Mouse (Mus musculus): ENCODE measurements around the gene Cacna2d1.

Cacna2d1 gene

GRCm38 (mm10) chr5:16414693-16415092 is 480.2 kb downstream of the Cacna2d1 start:
- DNase-seq (ENCODE audit: low read depth, low spot score), result no peak

- no peak for DNase-seq (ENCODE audit: low read depth, low spot score)
These were observed 483.5 kb downstream of the Cacna2d1 start for GRCm38 (mm10) chr5:16417996-16418395.

- DNase-seq (ENCODE audit: low read depth, low spot score), result no peak
These were observed 484.0 kb downstream of the Cacna2d1 start for GRCm38 (mm10) chr5:16418504-16418903.

All from mesoderm, embryonic 11.5 days (tissue).